ENCODE assay signal across 8 mouse cellular contexts in the genomic region with DNA sequence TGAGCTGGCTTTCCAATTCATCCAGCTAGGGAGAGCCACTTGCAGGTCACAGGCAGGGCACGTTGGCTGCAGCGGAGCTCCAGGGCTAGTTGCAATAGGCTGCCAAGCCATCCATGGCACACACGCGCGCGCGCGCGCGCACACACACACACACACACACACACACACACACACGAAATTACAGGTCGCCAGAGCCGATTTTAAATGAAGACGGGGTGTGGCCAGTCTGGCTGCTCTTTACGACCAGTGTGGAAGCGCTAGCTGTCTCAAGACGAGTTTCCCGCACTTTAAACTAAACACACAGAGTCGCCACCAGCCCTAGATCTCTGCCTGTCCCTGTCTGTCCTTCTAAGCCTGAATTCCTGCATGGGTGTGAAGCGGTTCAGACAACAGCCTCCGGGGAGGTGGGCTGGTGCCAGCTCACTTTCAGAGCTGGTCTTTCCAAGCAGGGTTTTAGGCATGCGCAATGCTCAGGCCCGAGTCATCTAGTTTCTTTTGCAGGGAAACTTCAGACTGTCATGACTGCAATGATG. TPM values are rescaled to one million over a fixed set of nuclear protein-coding genes. Genes with fewer than 3 reads are reported as not detected.
DNase-seq lines count a peak whose midpoint lies in the region; ATAC-seq lines count a peak whose summit lies in the region.

No protein-coding gene starts in this region.

- intact Hi-C loops in gastrocnemius, postnatal 14 days (cut with DNase I; ENCODE audit: low total_unique reads) = no loop called here
- intact Hi-C loops in left cerebral cortex, postnatal 36 days (cut with DNase I) = no loop called here

- DNase-seq in ZHBTc4 (ENCODE audit: low read depth, low spot score) = peak; percentile 83
- peak; percentile 70 for DNase-seq in embryo, embryonic 10 days (ENCODE audit: low spot score)
- peak; percentile 85 for DNase-seq in gastrocnemius, postnatal 14 days
- DNase-seq in induced T-regulatory cell, adult 2 months (ENCODE audit: low read depth) = peak; percentile 71
- peak; percentile 76 to 79 for DNase-seq in left cerebral cortex, postnatal 36 days (ENCODE audit: low spot score in 2 of 2)
- DNase-seq in right cerebral cortex, postnatal 14 days = peak; percentile 65
- peak; percentile 72 to 77 for DNase-seq in urinary bladder, postnatal 4 days (ENCODE audit: low spot score in 2 of 2)

- ATAC-seq in megakaryocyte progenitor cell, adult 5-6 weeks (replicated peaks; ENCODE audit: poor library complexity) = peak; percentile 54

RNA-seq across cellular contexts. Expression of a gene that starts 5.4 kb away (rescaled TPM):
- total RNA-seq in gastrocnemius, postnatal 14 days (2021) = 10 to 100 TPM; 11.1 to 13.9 TPM
- total RNA-seq in left cerebral cortex, postnatal 36 days (2021) = 10 to 100 TPM; 27.9 to 36.6 TPM
- total RNA-seq in megakaryocyte progenitor cell, adult 5-6 weeks (2015) = 16.2 and 17.7 TPM in 2 replicates
- 12.0 and 18.2 TPM in 2 replicates for total RNA-seq in megakaryocyte progenitor cell, adult 5-6 weeks (2017)

Comparison
In these comparisons a context has a peak if more than half of its experiments do, and no peak if none do; other contexts are left out.
1. Peak in every context shown above with its lines: DNase-seq and ATAC-seq.